Mouse (Mus musculus) kidney, postnatal 14 days (tissue): ENCODE measurements around the gene Popdc2.

Experiments used
- DNase-seq: peaks from one replicate; pipeline ENCODE4 v3.0.0; 2022; ENCODE audit warnings: mixed read lengths

Popdc2 gene

GRCm38 (mm10) chr16:38358256-38358812, 3.7 kb upstream of the Popdc2 start:
- DNase-seq: no peak

GRCm38 (mm10) chr16:38359241-38359640, 2.8 kb upstream of the Popdc2 start:
- DNase-seq: no peak

GRCm38 (mm10) chr16:38359857-38360256, 2.2 kb upstream of the Popdc2 start:
- DNase-seq: no peak

GRCm38 (mm10) chr16:38360317-38360716, 1.7 kb upstream of the Popdc2 start:
- DNase-seq: no peak

GRCm38 (mm10) chr16:38362493-38363255, 665 bp downstream of the Popdc2 start:
- no peak for DNase-seq

GRCm38 (mm10) chr16:38363256-38363595, 1.2 kb downstream of the Popdc2 start:
- no peak for DNase-seq

- DNase-seq: no peak
Observed at GRCm38 (mm10) chr16:38363657-38364056, 1.6 kb downstream of the Popdc2 start.

- DNase-seq: no peak
Observed at GRCm38 (mm10) chr16:38365390-38365789, 3.4 kb downstream of the Popdc2 start.

- no peak for DNase-seq
Observed at GRCm38 (mm10) chr16:38366231-38366630, 4.2 kb downstream of the Popdc2 start.

- DNase-seq: no peak
Observed at GRCm38 (mm10) chr16:38368336-38368735, 6.3 kb downstream of the Popdc2 start.

- no peak for DNase-seq
Observed at GRCm38 (mm10) chr16:38369000-38369399, 7.0 kb downstream of the Popdc2 start.

GRCm38 (mm10) chr16:38369431-38369830, 7.4 kb downstream of the Popdc2 start:
- DNase-seq: no peak

GRCm38 (mm10) chr16:38369992-38370484, 8.0 kb downstream of the Popdc2 start:
- no peak for DNase-seq

- no peak for DNase-seq
Observed at GRCm38 (mm10) chr16:38370633-38371374, 8.8 kb downstream of the Popdc2 start.

- DNase-seq: no peak
Observed at GRCm38 (mm10) chr16:38371705-38372296, 9.8 kb downstream of the Popdc2 start.

- DNase-seq: no peak
Observed at GRCm38 (mm10) chr16:38372876-38373275, 10.9 kb downstream of the Popdc2 start.

GRCm38 (mm10) chr16:38373439-38373838, 11.4 kb downstream of the Popdc2 start:
- DNase-seq: no peak

- no peak for DNase-seq
Observed at GRCm38 (mm10) chr16:38373941-38374340, 11.9 kb downstream of the Popdc2 start.

- no peak for DNase-seq
Observed at GRCm38 (mm10) chr16:38374379-38375140, 12.6 kb downstream of the Popdc2 start.

- no peak for DNase-seq
Observed at GRCm38 (mm10) chr16:38375182-38375581, 13.2 kb downstream of the Popdc2 start.

GRCm38 (mm10) chr16:38376163-38376840, 14.3 kb downstream of the Popdc2 start:
- DNase-seq: peak; percentile 68

- DNase-seq: peak; percentile 31
Observed at GRCm38 (mm10) chr16:38376841-38377249, 14.8 kb downstream of the Popdc2 start.
